Mouse (Mus musculus): ENCODE measurements around the gene Tgm1. TPM values are rescaled to one million over a fixed set of nuclear protein-coding genes. Genes with fewer than 3 reads are reported as not detected.

Gene Tgm1
- polyA plus RNA-seq, 1 experiment, result 0.14 TPM

- DNase-seq (ENCODE audit: extremely low spot score in 1 of 2, low spot score in 1 of 2), result peak; percentile 94 to 98
Observed at GRCm38 (mm10) chr14:55681160-55682117, 32.3 kb downstream of the Tgm1 start, which contains the start of gene Tinf2. Gene Tinf2 (minus strand): TSS chr14:55681820.

DNA sequence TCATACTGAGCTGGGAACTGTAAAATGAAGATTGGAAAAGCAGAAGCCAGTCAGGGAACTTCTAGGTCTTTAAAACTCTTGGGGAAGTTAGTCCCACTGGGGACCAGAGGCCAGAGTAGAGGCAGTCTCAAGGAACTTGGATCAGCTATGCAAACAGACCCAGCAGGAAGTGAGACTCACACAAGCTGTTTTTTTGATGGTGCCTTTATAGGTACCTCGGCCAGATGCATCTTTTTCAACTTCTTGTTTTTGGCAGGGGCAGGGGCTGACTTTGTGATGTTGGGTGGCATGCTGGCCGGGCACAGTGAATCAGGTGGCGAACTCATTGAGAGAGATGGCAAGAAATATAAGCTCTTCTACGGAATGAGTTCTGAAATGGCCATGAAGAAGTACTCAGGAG is 36.1 kb downstream of the Tgm1 start:
- DNase-seq (ENCODE audit: extremely low spot score in 1 of 2, low spot score in 1 of 2), result no peak

DNA sequence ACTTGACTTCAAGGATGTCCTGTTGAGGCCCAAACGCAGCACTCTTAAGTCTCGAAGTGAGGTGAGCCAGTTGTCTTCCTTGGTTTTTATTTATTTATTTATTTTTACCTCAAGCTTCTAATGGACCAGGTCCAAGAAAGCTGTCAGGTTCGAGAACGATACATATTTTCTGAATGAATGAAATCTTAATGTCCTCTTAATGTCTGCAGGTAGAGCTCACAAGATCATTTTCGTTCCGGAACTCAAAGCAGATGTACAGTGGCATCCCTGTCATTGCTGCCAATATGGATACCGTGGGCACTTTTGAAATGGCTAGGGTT is 41.0 kb downstream of the Tgm1 start:
- no peak for DNase-seq (ENCODE audit: extremely low spot score in 1 of 2, low spot score in 1 of 2)

GRCm38 (mm10) chr14:55671833-55672740 is 41.6 kb downstream of the Tgm1 start, which contains the start of the genes Gmpr2 and Nedd8:
Gene Gmpr2 (plus strand): TSS chr14:55671941.
Gene Nedd8 (minus strand): TSS chr14:55672124.
- DNase-seq (ENCODE audit: extremely low spot score in 1 of 2, low spot score in 1 of 2), result peak; percentile 96

DNA sequence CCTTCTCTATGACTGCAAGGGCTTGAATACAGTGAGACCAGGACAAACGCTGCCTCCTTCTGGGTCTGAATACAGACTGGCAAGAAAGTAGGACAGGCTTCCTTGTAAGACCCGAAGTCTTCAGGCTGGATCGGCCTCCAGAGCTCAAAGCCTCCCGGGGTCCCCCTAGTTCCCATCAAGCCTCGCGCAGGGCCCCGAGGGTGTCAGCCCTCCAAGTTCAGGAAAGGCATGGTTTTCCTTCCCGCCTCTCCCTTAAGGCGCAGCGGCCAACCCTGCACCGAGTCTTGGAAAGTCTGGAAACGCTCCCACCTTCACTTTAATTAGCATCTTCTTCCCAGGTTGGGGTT is 42.3 kb downstream of the Tgm1 start:
- peak in 1 of 2 experiments; percentile 44 for DNase-seq (ENCODE audit: extremely low spot score in 1 of 2, low spot score in 1 of 2)

GRCm38 (mm10) chr14:55660636-55661035 is 53.1 kb downstream of the Tgm1 start:
- no peak for DNase-seq (ENCODE audit: extremely low spot score in 1 of 2, low spot score in 1 of 2)

DNA sequence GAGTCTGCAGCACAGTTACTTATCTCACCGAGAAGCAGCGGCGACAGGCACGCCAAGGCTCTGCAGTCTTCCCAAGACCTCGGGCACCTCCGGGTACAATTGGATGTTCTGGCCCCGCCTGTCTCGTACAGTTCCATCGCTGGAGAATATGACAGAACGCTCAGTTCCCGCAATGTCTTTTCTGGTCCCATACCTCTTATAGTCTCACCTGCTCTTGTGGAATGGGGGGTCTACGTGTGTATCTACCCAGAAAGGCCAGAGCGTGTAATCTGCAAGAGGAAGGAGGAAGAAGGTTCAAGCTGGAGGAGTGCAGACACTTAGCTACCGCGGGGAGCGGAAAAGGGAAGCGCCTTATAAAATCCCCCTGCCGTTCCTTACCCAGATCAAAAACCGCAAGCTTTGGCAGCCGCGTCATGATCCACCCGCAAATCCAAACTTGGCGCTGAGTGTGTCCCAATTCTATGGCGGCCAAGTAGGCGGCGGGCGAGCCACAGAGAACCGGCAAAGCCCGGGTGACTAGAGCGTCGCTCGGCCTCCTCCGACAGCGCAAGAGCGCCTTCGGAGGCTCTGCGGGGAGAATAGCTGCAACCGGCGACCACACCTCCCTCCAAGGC is 53.7 kb downstream of the Tgm1 start, which contains the start of gene Mdp1:
TSS of gene Mdp1 (minus strand) at position 549 of the 614 bp plus-strand sequence.
- DNase-seq (ENCODE audit: extremely low spot score in 1 of 2, low spot score in 1 of 2), result peak; percentile 66 to 87

DNA sequence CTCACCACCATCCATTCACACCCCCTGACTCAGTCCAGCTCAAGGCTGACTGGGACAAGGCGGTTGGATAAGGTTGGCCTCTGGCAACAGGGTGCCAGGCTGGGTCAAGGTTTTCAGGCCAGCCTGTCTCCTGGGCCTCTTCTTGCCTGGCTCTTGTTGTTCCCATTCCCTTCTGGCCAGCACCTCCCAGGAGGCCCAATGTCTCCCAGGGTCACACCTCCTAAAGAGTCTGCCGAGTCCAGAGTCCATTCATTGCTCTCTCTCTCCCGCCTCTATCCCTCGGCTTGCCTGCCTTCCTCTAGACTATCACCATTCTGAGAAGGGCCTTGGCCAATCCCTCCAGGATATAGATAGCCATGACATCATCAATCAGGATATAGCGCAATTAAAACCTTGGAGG is 55.7 kb downstream of the Tgm1 start:
- no peak for DNase-seq (ENCODE audit: extremely low spot score in 1 of 2, low spot score in 1 of 2)

GRCm38 (mm10) chr14:55656935-55657334 is 56.8 kb downstream of the Tgm1 start:
- DNase-seq (ENCODE audit: extremely low spot score in 1 of 2, low spot score in 1 of 2), result no peak

GRCm38 (mm10) chr14:55651528-55651927 is 62.2 kb downstream of the Tgm1 start:
- no peak for DNase-seq (ENCODE audit: extremely low spot score in 1 of 2, low spot score in 1 of 2)

Other genes with a start within 250 kb of the Tgm1 start
- 17.1 and 17.6 TPM in 2 replicates for gene Dhrs4, start 235.2 kb downstream of the Tgm1 start, polyA plus RNA-seq (2012; rRNA removed)
- gene Carmil3, start 223.3 kb downstream of the Tgm1 start, polyA plus RNA-seq (2012; rRNA removed), result 69.2 and 72.1 TPM in 2 replicates
- 512 and 532 TPM in 2 replicates for gene Cpne6, start 203.5 kb downstream of the Tgm1 start, polyA plus RNA-seq (2012; rRNA removed)
- 0.69 and 0.82 TPM in 2 replicates for gene Nrl, start 188.9 kb downstream of the Tgm1 start, polyA plus RNA-seq (2012; rRNA removed)
- 30.5 and 36.9 TPM in 2 replicates for gene Pck2, start 173.7 kb downstream of the Tgm1 start, polyA plus RNA-seq (2012; rRNA removed)
- gene Dcaf11, start 153.9 kb downstream of the Tgm1 start, polyA plus RNA-seq (2012; rRNA removed), result 107 and 128 TPM in 2 replicates
- 1.3 and 1.7 TPM in 2 replicates for gene A730061H03Rik, start 153.5 kb downstream of the Tgm1 start, polyA plus RNA-seq (2012; rRNA removed)
- 0.11 TPM in 1 of 2 replicates, not detected in the other for gene Fitm1, start 138.3 kb downstream of the Tgm1 start, polyA plus RNA-seq (2012; rRNA removed)
- gene Psme1, start 135.8 kb downstream of the Tgm1 start, polyA plus RNA-seq (2012; rRNA removed), result 62.6 and 82.8 TPM in 2 replicates
- 56.3 and 58.2 TPM in 2 replicates for gene Emc9, start 128.6 kb downstream of the Tgm1 start, polyA plus RNA-seq (2012; rRNA removed)
- gene Psme2, start 122.8 kb downstream of the Tgm1 start, polyA plus RNA-seq (2012; rRNA removed), result 43.2 and 46.9 TPM in 2 replicates
- 24.2 TPM in 2 replicates for gene Rnf31, start 122.2 kb downstream of the Tgm1 start, polyA plus RNA-seq (2012; rRNA removed)
- 19.1 and 22.9 TPM in 2 replicates for gene Irf9, start 110.4 kb downstream of the Tgm1 start, polyA plus RNA-seq (2012; rRNA removed)
- 17.2 and 22.6 TPM in 2 replicates for gene Rec8, start 95.9 kb downstream of the Tgm1 start, polyA plus RNA-seq (2012; rRNA removed)
- gene Ipo4, start 78.0 kb downstream of the Tgm1 start, polyA plus RNA-seq (2012; rRNA removed), result 139 and 152 TPM in 2 replicates
- 4.3 and 6.2 TPM in 2 replicates for gene Gm49378, start 76.0 kb downstream of the Tgm1 start, polyA plus RNA-seq (2012; rRNA removed)
- gene Tm9sf1, start 70.1 kb downstream of the Tgm1 start, polyA plus RNA-seq (2012; rRNA removed), result 33.0 and 38.5 TPM in 2 replicates
- 0.78 and 1.2 TPM in 2 replicates for gene Tssk4, start 63.7 kb downstream of the Tgm1 start, polyA plus RNA-seq (2012; rRNA removed)
- 46.0 and 46.7 TPM in 2 replicates for gene Mdp1, start 53.4 kb downstream of the Tgm1 start, polyA plus RNA-seq (2012; rRNA removed)
- gene Gmpr2, start 42.0 kb downstream of the Tgm1 start, polyA plus RNA-seq (2012; rRNA removed), result 30.6 and 33.0 TPM in 2 replicates
- gene Nedd8, start 41.8 kb downstream of the Tgm1 start, polyA plus RNA-seq (2012; rRNA removed), result 351 and 383 TPM in 2 replicates
- 19.2 and 21.7 TPM in 2 replicates for gene Tinf2, start 32.1 kb downstream of the Tgm1 start, polyA plus RNA-seq (2012; rRNA removed)
- 60.7 and 64.3 TPM in 2 replicates for gene Rabggta, start 8.3 kb upstream of the Tgm1 start, polyA plus RNA-seq (2012; rRNA removed)
- 111 and 119 TPM in 2 replicates for gene Dhrs1, start 31.8 kb upstream of the Tgm1 start, polyA plus RNA-seq (2012; rRNA removed)
- gene Nop9, start 31.8 kb upstream of the Tgm1 start, polyA plus RNA-seq (2012; rRNA removed), result 8.9 and 9.0 TPM in 2 replicates
- 15.6 and 18.7 TPM in 2 replicates for gene Cideb, start 44.5 kb upstream of the Tgm1 start, polyA plus RNA-seq (2012; rRNA removed)
- 0.18 and 0.19 TPM in 2 replicates for gene Ltb4r2, start 47.5 kb upstream of the Tgm1 start, polyA plus RNA-seq (2012; rRNA removed)
- gene Ltb4r1, start 52.0 kb upstream of the Tgm1 start, polyA plus RNA-seq (2012; rRNA removed), result 0.11 and 0.14 TPM in 2 replicates
- gene Adcy4, start 70.2 kb upstream of the Tgm1 start, polyA plus RNA-seq (2012; rRNA removed), result 4.0 and 4.3 TPM in 2 replicates
- 0.67 and 0.68 TPM in 2 replicates for gene Ripk3, start 74.9 kb upstream of the Tgm1 start, polyA plus RNA-seq (2012; rRNA removed)
- 1.5 and 2.7 TPM in 2 replicates for gene Nfatc4, start 109.2 kb upstream of the Tgm1 start, polyA plus RNA-seq (2012; rRNA removed)
- 3.8 and 4.3 TPM in 2 replicates for gene Nynrin, start 140.1 kb upstream of the Tgm1 start, polyA plus RNA-seq (2012; rRNA removed)
- 0.25 and 0.26 TPM in 2 replicates for gene Cbln3, start 170.5 kb upstream of the Tgm1 start, polyA plus RNA-seq (2012; rRNA removed)
- 10.3 and 12.2 TPM in 2 replicates for gene Khnyn, start 171.0 kb upstream of the Tgm1 start, polyA plus RNA-seq (2012; rRNA removed)
- 122 and 128 TPM in 2 replicates for gene Sdr39u1, start 186.4 kb upstream of the Tgm1 start, polyA plus RNA-seq (2012; rRNA removed)
- 0.08 and 0.11 TPM in 2 replicates for gene Cma1, start 230.7 kb upstream of the Tgm1 start, polyA plus RNA-seq (2012; rRNA removed)
- not detected in 2 replicates for gene Cma2, start 237.1 kb upstream of the Tgm1 start, polyA plus RNA-seq (2012; rRNA removed)

Data from frontal cortex, adult 2 months (tissue).